Mouse (Mus musculus) kidney, adult 8-10 months (tissue): ENCODE data around the gene Chst12.
A peak's percentile ranks its signal among the peaks of the same experiment; 100 is the strongest.

ENCODE experiments used
- DNase-seq, 2 experiments: peaks; one replicate each; pipeline ENCODE4 v3.0.0; 2022

Gene Chst12

DNA sequence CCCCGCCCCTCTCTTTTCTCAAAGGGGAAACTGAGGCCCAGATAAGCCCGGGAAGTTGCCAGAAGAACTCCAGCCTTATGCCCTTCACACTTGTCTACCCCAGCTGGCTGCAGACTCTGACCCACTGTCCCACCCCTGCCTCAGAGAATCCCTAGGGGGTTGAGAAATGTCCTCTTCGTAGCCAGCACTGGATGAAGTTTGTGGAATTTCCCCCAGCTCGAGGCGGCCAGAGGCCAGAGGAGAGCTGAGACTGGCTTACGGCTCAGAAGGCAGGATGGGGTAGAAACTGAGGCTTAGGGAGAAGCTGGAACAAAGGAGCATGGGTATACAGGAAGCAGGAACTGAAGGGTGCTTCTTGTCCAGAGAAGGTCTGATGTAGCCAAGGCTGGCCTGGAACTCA, 67.3 kb downstream of the Chst12 start:
- peak; percentile 34 to 46 for DNase-seq
